Mouse (Mus musculus): ENCODE measurements around the gene Lrrfip2. TPM values are rescaled to one million over a fixed set of nuclear protein-coding genes. Genes with fewer than 3 reads are reported as not detected.
A peak's percentile ranks its signal among the peaks of the same experiment; 100 is the strongest.

The Lrrfip2 gene
- total and polyA plus RNA-seq, 2 experiments from 2014 or later: 73.9 to 86.6 TPM

GRCm38 (mm10) chr9:111260360-111260985, 143.1 kb downstream of the Lrrfip2 start:
- ATAC-seq (ENCODE audit: insufficient read depth, low read depth) (0 out of 2 replicates have a peak, but pooled peaks have one; percentile 51), DNase-seq (ENCODE audit: low spot score) (no peak)

GRCm38 (mm10) chr9:111261356-111261755, 144.0 kb downstream of the Lrrfip2 start:
- 92% methylated on average over 4 of the region's 4 CpGs for WGBS
- ATAC-seq (ENCODE audit: insufficient read depth, low read depth) (no peak), DNase-seq (ENCODE audit: low spot score) (no peak)
- Histone ChIP-seq H3K9ac (replicated peaks; ENCODE audit: low read depth, low read length) (no peak overlapping the region), H3K9me3 (replicated peaks; ENCODE audit: control insufficient read depth, low read length) (no peaks in the 10 kb centered on the region), H3K27me3 (ENCODE audit: control insufficient read depth, insufficient read depth, low read length) (no peaks in the 10 kb centered on the region), H3K4me3 (ENCODE audit: low read depth, low read length) (no peak overlapping the region), H3K36me3 (replicated peaks; ENCODE audit: control insufficient read depth, insufficient read depth, low read length) (peaks cover 73% of the 10 kb centered on the region), H3K27ac (ENCODE audit: low read depth) (no peak overlapping the region), H3K4me2 (ENCODE audit: low read depth, low read length) (no peak overlapping the region), H3K4me1 (ENCODE audit: control insufficient read depth, insufficient read depth) (no peaks in the 10 kb centered on the region)
- TF ChIP-seq CTCF (IDR thresholded peaks at IDR 0.05; ENCODE audit: low read depth) (no peak), EP300 (IDR thresholded peaks at IDR 0.05; ENCODE audit: low read depth) (no peak)

More at GRCm38 (mm10) chr9:111260360-111260985, 143.1 kb downstream of the Lrrfip2 start:
- Histone ChIP-seq H3K27me3 (ENCODE audit: control insufficient read depth, insufficient read depth, low read length) (no peaks in the 10 kb centered on the region), H3K9me3 (replicated peaks; ENCODE audit: control insufficient read depth, low read length) (no peaks in the 10 kb centered on the region), H3K4me2 (ENCODE audit: low read depth, low read length) (no peak overlapping the region), H3K36me3 (replicated peaks; ENCODE audit: control insufficient read depth, insufficient read depth, low read length) (peaks cover 75% of the 10 kb centered on the region), H3K4me1 (ENCODE audit: control insufficient read depth, insufficient read depth) (no peaks in the 10 kb centered on the region), H3K9ac (replicated peaks; ENCODE audit: low read depth, low read length) (no peak overlapping the region), H3K27ac (ENCODE audit: low read depth) (0 out of 2 replicates have a peak overlapping the region, but pooled peaks have one; percentile 1), H3K4me3 (ENCODE audit: low read depth, low read length) (no peak overlapping the region)
- WGBS: 21% methylated on average over 1 of the region's 1 CpGs
- TF ChIP-seq CTCF (IDR thresholded peaks at IDR 0.05; ENCODE audit: low read depth) (no peak), EP300 (IDR thresholded peaks at IDR 0.05; ENCODE audit: low read depth) (no peak)

GRCm38 (mm10) chr9:111267998-111268397, 150.6 kb downstream of the Lrrfip2 start:
- H3K27ac ChIP-seq (ENCODE audit: low read depth): no peak overlapping the region
- H3K9me3 ChIP-seq (replicated peaks; ENCODE audit: control insufficient read depth, low read length): no peaks in the 10 kb centered on the region
- DNase-seq (ENCODE audit: low spot score): no peak
- no peak overlapping the region for H3K4me2 ChIP-seq (ENCODE audit: low read depth, low read length)
- H3K4me1 ChIP-seq (ENCODE audit: control insufficient read depth, insufficient read depth): peaks cover 6% of the 10 kb centered on the region
- no peak for TF ChIP-seq CTCF (IDR thresholded peaks at IDR 0.05; ENCODE audit: low read depth)
- no peak for TF ChIP-seq EP300 (IDR thresholded peaks at IDR 0.05; ENCODE audit: low read depth)
- H3K4me3 ChIP-seq (ENCODE audit: low read depth, low read length): no peak overlapping the region
- H3K27me3 ChIP-seq (ENCODE audit: control insufficient read depth, insufficient read depth, low read length): no peaks in the 10 kb centered on the region
- H3K36me3 ChIP-seq (replicated peaks; ENCODE audit: control insufficient read depth, insufficient read depth, low read length): peaks cover 35% of the 10 kb centered on the region
- ATAC-seq (ENCODE audit: insufficient read depth, low read depth): no peak
- no peak overlapping the region for H3K9ac ChIP-seq (replicated peaks; ENCODE audit: low read depth, low read length)
- WGBS: 100% methylated on average over 2 of the region's 2 CpGs

- H3K27ac ChIP-seq (ENCODE audit: low read depth): peak overlapping the region; percentile 94
- peak overlapping the region; percentile 82 for H3K9ac ChIP-seq (replicated peaks; ENCODE audit: low read depth, low read length)
- 13% methylated on average over 5 of the region's 5 CpGs for WGBS
- DNase-seq (ENCODE audit: low spot score): no peak
- no peak for TF ChIP-seq CTCF (IDR thresholded peaks at IDR 0.05; ENCODE audit: low read depth)
- TF ChIP-seq EP300 (IDR thresholded peaks at IDR 0.05; ENCODE audit: low read depth): no peak
- no peaks in the 10 kb centered on the region for H3K27me3 ChIP-seq (ENCODE audit: control insufficient read depth, insufficient read depth, low read length)
- peak overlapping the region; percentile 87 for H3K4me3 ChIP-seq (ENCODE audit: low read depth, low read length)
- H3K4me2 ChIP-seq (ENCODE audit: low read depth, low read length): peak overlapping the region; percentile 76
- peaks cover 28% of the 10 kb centered on the region for H3K4me1 ChIP-seq (ENCODE audit: control insufficient read depth, insufficient read depth)
- ATAC-seq (ENCODE audit: insufficient read depth, low read depth): no peak
- H3K9me3 ChIP-seq (replicated peaks; ENCODE audit: control insufficient read depth, low read length): no peaks in the 10 kb centered on the region
- peaks cover 13% of the 10 kb centered on the region for H3K36me3 ChIP-seq (replicated peaks; ENCODE audit: control insufficient read depth, insufficient read depth, low read length)
These were observed 153.2 kb downstream of the Lrrfip2 start for GRCm38 (mm10) chr9:111270606-111271005.

GRCm38 (mm10) chr9:111271056-111271433, 153.7 kb downstream of the Lrrfip2 start:
- 1% methylated on average over 32 of the region's 32 CpGs for WGBS
- peak overlapping the region; percentile 94 for H3K27ac ChIP-seq (ENCODE audit: low read depth)
- TF ChIP-seq EP300 (IDR thresholded peaks at IDR 0.05; ENCODE audit: low read depth) (no peak), CTCF (IDR thresholded peaks at IDR 0.05; ENCODE audit: low read depth) (no peak)
- H3K4me2 ChIP-seq (ENCODE audit: low read depth, low read length): peak overlapping the region; percentile 76
- peaks cover 13% of the 10 kb centered on the region for H3K36me3 ChIP-seq (replicated peaks; ENCODE audit: control insufficient read depth, insufficient read depth, low read length)
- H3K4me1 ChIP-seq (ENCODE audit: control insufficient read depth, insufficient read depth): peaks cover 32% of the 10 kb centered on the region
- H3K4me3 ChIP-seq (ENCODE audit: low read depth, low read length): peak overlapping the region; percentile 87
- ATAC-seq (ENCODE audit: insufficient read depth, low read depth): peak; percentile 42
- H3K9me3 ChIP-seq (replicated peaks; ENCODE audit: control insufficient read depth, low read length): no peaks in the 10 kb centered on the region
- H3K9ac ChIP-seq (replicated peaks; ENCODE audit: low read depth, low read length): peak overlapping the region; percentile 82
- DNase-seq (ENCODE audit: low spot score): peak; percentile 57
- H3K27me3 ChIP-seq (ENCODE audit: control insufficient read depth, insufficient read depth, low read length): no peaks in the 10 kb centered on the region
